Mouse (Mus musculus) olfactory bulb, adult 2 months (tissue): Measurements from ENCODE around the gene Wdr38.

ENCODE experiments used
- CTCF ChIP-seq: fragments of 200-500 bp; IDR thresholded peaks from 2 replicates; pipeline ENCODE4 v1.5.1; 2012; ENCODE audit warnings: low read depth, mild to moderate bottlenecking, low read length, moderate library complexity; ENCODE audit not compliant: insufficient read depth
- POLR2A ChIP-seq: fragments of 200-500 bp; IDR thresholded peaks from 2 replicates; pipeline ENCODE4 v1.6.1; 2012; ENCODE audit warnings: mild to moderate bottlenecking, low read depth, low read length, moderate library complexity; ENCODE audit not compliant: insufficient read depth

- TF ChIP-seq CTCF: no peak
- no peak for TF ChIP-seq POLR2A
These were observed 39.5 kb upstream of the Wdr38 start for GRCm38 (mm10) chr2:38957671-38958223.
